Mouse (Mus musculus) midbrain, embryonic 11.5 days (tissue): ENCODE measurements around the gene Rpl39. TPM values are rescaled to one million over a fixed set of nuclear protein-coding genes. Genes with fewer than 3 reads are reported as not detected.
A peak's percentile ranks its signal among the peaks of the same experiment; 100 is the strongest.
"Not testable (repeated sequence)": the region's sequence is repeated elsewhere in the genome, so short reads cannot be mapped to it uniquely, and the experiment has no call there.

Experiments used
- ATAC-seq: fragments of 200-750 bp; cut with Nextera tagmentation; 2 replicates; pipeline ENCODE4 v1.8.0; 2017; ENCODE audit warnings: moderate TSS enrichment, moderate library complexity; ENCODE audit not compliant: low FRiP score
- DNase-seq: peaks from one replicate; pipeline ENCODE4 v3.0.0; 2015; ENCODE audit warnings: low spot score; ENCODE audit errors: missing footprints
- H3K27ac ChIP-seq: fragments of 300-500 bp; sonication (generic); 2 replicates; pipeline ENCODE4 v1.5.1; 2014; ENCODE audit warnings: low read depth, low read length
- H3K27me3 ChIP-seq: fragments of 300-500 bp; sonication (generic); 2 replicates; pipeline ENCODE4 v1.6.1; 2014; ENCODE audit warnings: mild to moderate bottlenecking, low read length, moderate library complexity, mixed read lengths; ENCODE audit not compliant: control insufficient read depth, insufficient read depth
- H3K36me3 ChIP-seq: fragments of 300-500 bp; sonication (generic); 2 replicates; pipeline ENCODE4 v1.6.1; 2014; ENCODE audit warnings: mild to moderate bottlenecking, low read length, moderate library complexity, mixed read lengths; ENCODE audit not compliant: control insufficient read depth, insufficient read depth
- H3K4me1 ChIP-seq: fragments of 300-500 bp; sonication (generic); 2 replicates; pipeline ENCODE4 v1.6.1; 2014; ENCODE audit warnings: low read length; ENCODE audit not compliant: control insufficient read depth, insufficient read depth
- H3K4me2 ChIP-seq: fragments of 300-500 bp; sonication (generic); 2 replicates; pipeline ENCODE4 v1.6.1; 2014; ENCODE audit warnings: mild to moderate bottlenecking, moderate library complexity
- H3K4me3 ChIP-seq: fragments of 300-500 bp; sonication (generic); 2 replicates; pipeline ENCODE4 v1.5.1; 2014; ENCODE audit warnings: low read depth, low read length
- H3K9ac ChIP-seq: fragments of 300-500 bp; sonication (generic); 2 replicates; pipeline ENCODE4 v1.6.1; 2014; ENCODE audit warnings: low read length
- H3K9me3 ChIP-seq: fragments of 300-500 bp; sonication (generic); 2 replicates; pipeline ENCODE4 v1.6.1; 2016; ENCODE audit warnings: low read length; ENCODE audit not compliant: control insufficient read depth
- WGBS: fragments of 180-500 bp; shearing (Covaris S2); extraction: QIAGEN DNeasy Blood & Tissue Kit; methylation state at CpG from one replicate; pipeline ENCODE4 v1.1.7; 2014; 5-methylcytosine and 5-hydroxymethylcytosine counted together
- polyA plus RNA-seq: library from polyadenylated mRNA; unstranded; fragments of >200 nt; fragmentation: Nextera tagmentation; extraction: Ambion mirVana; gene quantifications from 2 replicates; pipeline ENCODE4 v1.2.1, GENCODE M21; 2014

The Rpl39 gene
- polyA plus RNA-seq, 1 experiment from 2014 or later = 478 TPM

- H3K4me1 ChIP-seq, H3K4me3 ChIP-seq, DNase-seq, H3K27me3 ChIP-seq, H3K36me3 ChIP-seq, ATAC-seq, H3K4me2 ChIP-seq, H3K9me3 ChIP-seq, H3K27ac ChIP-seq, H3K9ac ChIP-seq: not testable (repeated sequence)
- 73% methylated on average over 3 of the region's 4 CpGs for WGBS
These were observed 4.9 kb downstream of the Rpl39 start for GRCm38 (mm10) chrX:37080345-37080744.

GRCm38 (mm10) chrX:37076651-37077050, 8.6 kb downstream of the Rpl39 start:
- Histone ChIP-seq H3K4me3 (no peak overlapping the region), H3K27ac (no peak overlapping the region), H3K4me2 (no peak overlapping the region), H3K9ac (no peak overlapping the region), H3K4me1 (no peaks in the 10 kb centered on the region), H3K9me3 (no peaks in the 10 kb centered on the region), H3K36me3 (no peaks in the 10 kb centered on the region), H3K27me3 (no peaks in the 10 kb centered on the region)
- no peak for ATAC-seq
- no peak for DNase-seq
- WGBS = 84% methylated on average over 8 of the region's 8 CpGs

- 39% methylated on average over 9 of the region's 9 CpGs for WGBS
- Histone ChIP-seq H3K27ac (no peak overlapping the region), H3K4me2 (no peak overlapping the region), H3K9me3 (no peaks in the 10 kb centered on the region), H3K27me3 (no peaks in the 10 kb centered on the region), H3K36me3 (no peaks in the 10 kb centered on the region), H3K4me1 (no peaks in the 10 kb centered on the region), H3K9ac (no peak overlapping the region), H3K4me3 (no peak overlapping the region)
- DNase-seq (peak; percentile 95), ATAC-seq (no peak)
These were observed 10.8 kb downstream of the Rpl39 start for GRCm38 (mm10) chrX:37074262-37074892.

GRCm38 (mm10) chrX:37068766-37069165, 16.4 kb downstream of the Rpl39 start:
- Histone ChIP-seq H3K27ac (no peak overlapping the region), H3K4me3 (no peak overlapping the region), H3K4me2 (no peak overlapping the region), H3K36me3 (no peaks in the 10 kb centered on the region), H3K27me3 (no peaks in the 10 kb centered on the region), H3K9ac (no peak overlapping the region), H3K4me1 (no peaks in the 10 kb centered on the region), H3K9me3 (no peaks in the 10 kb centered on the region)
- DNase-seq (no peak), ATAC-seq (no peak)
- 84% methylated on average over 5 of the region's 5 CpGs for WGBS

- Histone ChIP-seq H3K36me3 (no peaks in the 10 kb centered on the region), H3K27me3 (no peaks in the 10 kb centered on the region), H3K4me1 (no peaks in the 10 kb centered on the region), H3K9me3 (no peaks in the 10 kb centered on the region), H3K27ac (no peak overlapping the region), H3K4me3 (no peak overlapping the region), H3K9ac (no peak overlapping the region), H3K4me2 (no peak overlapping the region)
- ATAC-seq (no peak), DNase-seq (no peak)
- WGBS = 95% methylated on average over 3 of the region's 3 CpGs
These were observed 17.9 kb downstream of the Rpl39 start for GRCm38 (mm10) chrX:37067299-37067698.

GRCm38 (mm10) chrX:37063902-37064301, 21.3 kb downstream of the Rpl39 start:
- Histone ChIP-seq H3K4me2 (no peak overlapping the region), H3K9ac (no peak overlapping the region), H3K27me3 (no peaks in the 10 kb centered on the region), H3K4me3 (no peak overlapping the region), H3K27ac (no peak overlapping the region), H3K4me1 (no peaks in the 10 kb centered on the region), H3K36me3 (no peaks in the 10 kb centered on the region), H3K9me3 (no peaks in the 10 kb centered on the region)
- 79% methylated on average over 9 of the region's 9 CpGs for WGBS
- DNase-seq (no peak), ATAC-seq (no peak)

- Histone ChIP-seq H3K27ac (no peak overlapping the region), H3K9ac (no peak overlapping the region), H3K36me3 (no peaks in the 10 kb centered on the region), H3K4me2 (peak overlapping the region; percentile 51), H3K4me3 (peak overlapping the region; percentile 30), H3K4me1 (no peaks in the 10 kb centered on the region), H3K9me3 (no peaks in the 10 kb centered on the region), H3K27me3 (peaks cover 47% of the 10 kb centered on the region)
- 0 out of 2 replicates have a peak, but pooled peaks have one; percentile 24 for ATAC-seq
- 18% methylated on average over 61 of the region's 70 CpGs for WGBS
- DNase-seq = peak; percentile 87
These were observed 36.0 kb downstream of the Rpl39 start for GRCm38 (mm10) chrX:37048890-37049823.

- 16% methylated on average over 28 of the region's 38 CpGs for WGBS
- H3K27me3 ChIP-seq = peaks cover 47% of the 10 kb centered on the region
- no peak for ATAC-seq
- peak within 1 kb of the TSS; percentile 30 for H3K4me3 ChIP-seq
- H3K4me2 ChIP-seq = peak within 1 kb of the TSS; percentile 51
- no peaks in the 10 kb centered on the region for H3K9me3 ChIP-seq
- peak; percentile 87 for DNase-seq
- no peaks in the 10 kb centered on the region for H3K36me3 ChIP-seq
- H3K27ac ChIP-seq = no peak within 1 kb of the TSS
- H3K9ac ChIP-seq = no peak within 1 kb of the TSS
- no peaks in the 10 kb centered on the region for H3K4me1 ChIP-seq
These were observed 36.9 kb downstream of the Rpl39 start, which contains the start of gene Sowahd for GRCm38 (mm10) chrX:37048066-37048889. TSS of gene Sowahd (plus strand) at chrX:37048845.
